Mouse (Mus musculus): ENCODE results near the gene Pde3a. TPM values are rescaled to one million over a fixed set of nuclear protein-coding genes. Genes with fewer than 3 reads are reported as not detected.

Pde3a gene
- polyA plus RNA-seq, 1 experiment from 2014 or later: 2.3 TPM

- Histone ChIP-seq H3K36me3 (ENCODE audit: control insufficient read depth, insufficient read depth, low read length) (no peaks in the 10 kb centered on the region), H3K9me3 (replicated peaks; ENCODE audit: control insufficient read depth, low read length, poor library complexity, severe bottlenecking) (no peaks in the 10 kb centered on the region), H3K4me3 (ENCODE audit: low read depth, low read length) (no peak overlapping the region), H3K4me1 (ENCODE audit: control insufficient read depth, insufficient read depth, low read length) (peaks cover 4% of the 10 kb centered on the region; the same call in 1 of the 2 replicates), H3K27me3 (ENCODE audit: control insufficient read depth, insufficient read depth, low read depth, low read length) (no peaks in the 10 kb centered on the region), H3K9ac (ENCODE audit: low read depth, low read length) (no peak overlapping the region), H3K27ac (ENCODE audit: low read length) (peak overlapping the region; percentile 47; the same call in 1 of the 2 replicates), H3K4me2 (ENCODE audit: low read length) (no peak overlapping the region; the same call in 1 of the 2 replicates)
- 91% methylated on average over 4 of the region's 4 CpGs for WGBS
- ATAC-seq: no peak
Observed at GRCm38 (mm10) chr6:141381881-141382370, 132.9 kb downstream of the Pde3a start.

- Histone ChIP-seq H3K27ac (ENCODE audit: low read length) (no peak overlapping the region), H3K4me1 (ENCODE audit: control insufficient read depth, insufficient read depth, low read length) (no peaks in the 10 kb centered on the region), H3K9ac (ENCODE audit: low read depth, low read length) (no peak overlapping the region), H3K36me3 (ENCODE audit: control insufficient read depth, insufficient read depth, low read length) (no peaks in the 10 kb centered on the region), H3K4me3 (ENCODE audit: low read depth, low read length) (no peak overlapping the region), H3K4me2 (ENCODE audit: low read length) (no peak overlapping the region), H3K27me3 (ENCODE audit: control insufficient read depth, insufficient read depth, low read depth, low read length) (no peaks in the 10 kb centered on the region), H3K9me3 (replicated peaks; ENCODE audit: control insufficient read depth, low read length, poor library complexity, severe bottlenecking) (no peaks in the 10 kb centered on the region)
- ATAC-seq: no peak
- WGBS: 92% methylated on average over 5 of the region's 5 CpGs
Observed at GRCm38 (mm10) chr6:141388104-141388503, 139.0 kb downstream of the Pde3a start.

- Histone ChIP-seq H3K27ac (ENCODE audit: low read length) (no peak overlapping the region), H3K27me3 (ENCODE audit: control insufficient read depth, insufficient read depth, low read depth, low read length) (no peaks in the 10 kb centered on the region), H3K4me1 (ENCODE audit: control insufficient read depth, insufficient read depth, low read length) (peaks cover 2% of the 10 kb centered on the region; the same call in 1 of the 2 replicates), H3K4me3 (ENCODE audit: low read depth, low read length) (no peak overlapping the region), H3K9me3 (replicated peaks; ENCODE audit: control insufficient read depth, low read length, poor library complexity, severe bottlenecking) (no peaks in the 10 kb centered on the region), H3K4me2 (ENCODE audit: low read length) (no peak overlapping the region), H3K9ac (ENCODE audit: low read depth, low read length) (no peak overlapping the region), H3K36me3 (ENCODE audit: control insufficient read depth, insufficient read depth, low read length) (no peaks in the 10 kb centered on the region)
- ATAC-seq: no peak
- WGBS: 86% methylated on average over 3 of the region's 3 CpGs
Observed at GRCm38 (mm10) chr6:141395926-141396325, 146.9 kb downstream of the Pde3a start.

GRCm38 (mm10) chr6:141399411-141399810 is 150.3 kb downstream of the Pde3a start:
- Histone ChIP-seq H3K36me3 (ENCODE audit: control insufficient read depth, insufficient read depth, low read length) (no peaks in the 10 kb centered on the region), H3K4me3 (ENCODE audit: low read depth, low read length) (no peak overlapping the region), H3K4me1 (ENCODE audit: control insufficient read depth, insufficient read depth, low read length) (peaks cover 2% of the 10 kb centered on the region; the same call in 1 of the 2 replicates), H3K4me2 (ENCODE audit: low read length) (no peak overlapping the region), H3K9me3 (replicated peaks; ENCODE audit: control insufficient read depth, low read length, poor library complexity, severe bottlenecking) (no peaks in the 10 kb centered on the region), H3K27ac (ENCODE audit: low read length) (no peak overlapping the region), H3K9ac (ENCODE audit: low read depth, low read length) (no peak overlapping the region), H3K27me3 (ENCODE audit: control insufficient read depth, insufficient read depth, low read depth, low read length) (no peaks in the 10 kb centered on the region)
- WGBS: 37% methylated on average over 4 of the region's 4 CpGs
- no peak for ATAC-seq

- WGBS: 53% methylated on average over 2 of the region's 2 CpGs
- no peaks in the 10 kb centered on the region for H3K27me3 ChIP-seq (ENCODE audit: control insufficient read depth, insufficient read depth, low read depth, low read length)
Observed at GRCm38 (mm10) chr6:141403943-141404342, 154.9 kb downstream of the Pde3a start.

GRCm38 (mm10) chr6:141404649-141405048 is 155.6 kb downstream of the Pde3a start:
- H3K9ac ChIP-seq (ENCODE audit: low read depth, low read length): no peak overlapping the region
- H3K27ac ChIP-seq (ENCODE audit: low read length): no peak overlapping the region
- no peak overlapping the region for H3K4me3 ChIP-seq (ENCODE audit: low read depth, low read length)
- no peaks in the 10 kb centered on the region for H3K27me3 ChIP-seq (ENCODE audit: control insufficient read depth, insufficient read depth, low read depth, low read length)
- H3K4me2 ChIP-seq (ENCODE audit: low read length): no peak overlapping the region
- no peaks in the 10 kb centered on the region for H3K36me3 ChIP-seq (ENCODE audit: control insufficient read depth, insufficient read depth, low read length)
- WGBS: 74% methylated on average over 7 of the region's 7 CpGs
- H3K4me1 ChIP-seq (ENCODE audit: control insufficient read depth, insufficient read depth, low read length): peaks cover 4% of the 10 kb centered on the region
- no peak for ATAC-seq
- H3K9me3 ChIP-seq (replicated peaks; ENCODE audit: control insufficient read depth, low read length, poor library complexity, severe bottlenecking): no peaks in the 10 kb centered on the region

More at GRCm38 (mm10) chr6:141403943-141404342, 154.9 kb downstream of the Pde3a start:
- no peak overlapping the region for H3K9ac ChIP-seq (ENCODE audit: low read depth, low read length)
- ATAC-seq: no peak
- no peaks in the 10 kb centered on the region for H3K36me3 ChIP-seq (ENCODE audit: control insufficient read depth, insufficient read depth, low read length)
- H3K4me1 ChIP-seq (ENCODE audit: control insufficient read depth, insufficient read depth, low read length): peaks cover 5% of the 10 kb centered on the region
- no peak overlapping the region for H3K4me2 ChIP-seq (ENCODE audit: low read length)
- H3K4me3 ChIP-seq (ENCODE audit: low read depth, low read length): no peak overlapping the region
- H3K27ac ChIP-seq (ENCODE audit: low read length): no peak overlapping the region
- no peaks in the 10 kb centered on the region for H3K9me3 ChIP-seq (replicated peaks; ENCODE audit: control insufficient read depth, low read length, poor library complexity, severe bottlenecking)

- H3K4me1 ChIP-seq (ENCODE audit: control insufficient read depth, insufficient read depth, low read length): peaks cover 3% of the 10 kb centered on the region
- H3K4me2 ChIP-seq (ENCODE audit: low read length): no peak overlapping the region
- no peak overlapping the region for H3K9ac ChIP-seq (ENCODE audit: low read depth, low read length)
- H3K27me3 ChIP-seq (ENCODE audit: control insufficient read depth, insufficient read depth, low read depth, low read length): no peaks in the 10 kb centered on the region
- no peak overlapping the region for H3K27ac ChIP-seq (ENCODE audit: low read length)
- WGBS: 63% methylated on average over 5 of the region's 5 CpGs
- no peaks in the 10 kb centered on the region for H3K36me3 ChIP-seq (ENCODE audit: control insufficient read depth, insufficient read depth, low read length)
- no peak overlapping the region for H3K4me3 ChIP-seq (ENCODE audit: low read depth, low read length)
- ATAC-seq: no peak
- no peaks in the 10 kb centered on the region for H3K9me3 ChIP-seq (replicated peaks; ENCODE audit: control insufficient read depth, low read length, poor library complexity, severe bottlenecking)
Observed at GRCm38 (mm10) chr6:141405496-141405895, 156.4 kb downstream of the Pde3a start.

GRCm38 (mm10) chr6:141408758-141409157 is 159.7 kb downstream of the Pde3a start:
- Histone ChIP-seq H3K4me3 (ENCODE audit: low read depth, low read length) (no peak overlapping the region), H3K36me3 (ENCODE audit: control insufficient read depth, insufficient read depth, low read length) (no peaks in the 10 kb centered on the region), H3K9ac (ENCODE audit: low read depth, low read length) (no peak overlapping the region), H3K9me3 (replicated peaks; ENCODE audit: control insufficient read depth, low read length, poor library complexity, severe bottlenecking) (no peaks in the 10 kb centered on the region), H3K27me3 (ENCODE audit: control insufficient read depth, insufficient read depth, low read depth, low read length) (no peaks in the 10 kb centered on the region), H3K27ac (ENCODE audit: low read length) (no peak overlapping the region), H3K4me2 (ENCODE audit: low read length) (no peak overlapping the region), H3K4me1 (ENCODE audit: control insufficient read depth, insufficient read depth, low read length) (peaks cover 3% of the 10 kb centered on the region)
- no peak for ATAC-seq
- WGBS: 90% methylated on average over 4 of the region's 4 CpGs

GRCm38 (mm10) chr6:141410836-141411235 is 161.8 kb downstream of the Pde3a start:
- H3K4me1 ChIP-seq (ENCODE audit: control insufficient read depth, insufficient read depth, low read length): no peaks in the 10 kb centered on the region; the same call in 1 of the 2 replicates
- WGBS: 85% methylated on average over 5 of the region's 5 CpGs

More at GRCm38 (mm10) chr6:141410836-141411235, 161.8 kb downstream of the Pde3a start:
- no peak overlapping the region for H3K9ac ChIP-seq (ENCODE audit: low read depth, low read length)
- no peak overlapping the region for H3K27ac ChIP-seq (ENCODE audit: low read length)
- no peaks in the 10 kb centered on the region for H3K9me3 ChIP-seq (replicated peaks; ENCODE audit: control insufficient read depth, low read length, poor library complexity, severe bottlenecking)
- H3K4me3 ChIP-seq (ENCODE audit: low read depth, low read length): no peak overlapping the region
- H3K4me2 ChIP-seq (ENCODE audit: low read length): no peak overlapping the region
- no peak for ATAC-seq
- H3K36me3 ChIP-seq (ENCODE audit: control insufficient read depth, insufficient read depth, low read length): no peaks in the 10 kb centered on the region
- no peaks in the 10 kb centered on the region for H3K27me3 ChIP-seq (ENCODE audit: control insufficient read depth, insufficient read depth, low read depth, low read length)
